8 mouse cellular contexts compared by ENCODE assay signal in genomic region chr2:109890068-109890467, GRCm38 (mm10). TPM values are rescaled to one million over a fixed set of nuclear protein-coding genes. Genes with fewer than 3 reads are reported as not detected.
DNase-seq lines count a peak whose midpoint lies in the region; ATAC-seq and TF ChIP-seq lines count a peak whose summit lies in the region.

No protein-coding gene starts in this region.

- peak overlapping the region; percentile 83; the same call in 1 of the 2 replicates for H3K9ac ChIP-seq in kidney, embryonic 15.5 days
- peak overlapping the region; percentile 95; the same call in 1 of the 2 replicates for H3K9ac ChIP-seq in hindbrain, embryonic 12.5 days
- peak overlapping the region; percentile 95 for H3K9ac ChIP-seq in midbrain, embryonic 14.5 days (replicated peaks; ENCODE audit: low read length)

- in situ Hi-C loops in Patski (cut with MboI; ENCODE audit: low pct_unique_long_range_greater_than_20kb), result loop anchor here (5.0 to 25.0 kb wide), 2 partner anchors 193 to 1928 kb away; no protein-coding TSS in a partner anchor

- POLR2A ChIA-PET in Patski (lab: Charles Lee), result interaction anchor here (1.2 to 2.3 kb wide), 4 partner anchors 69 to 196 kb away, joined by 3 to 9 read pairs (median 3); no protein-coding TSS in a partner anchor

- 36% methylated on average over 4 of the region's 4 CpGs for whole genome bisulfite sequencing in kidney, embryonic 15.5 days
- WGBS in hindbrain, embryonic 12.5 days, result 39% methylated on average over 4 of the region's 4 CpGs
- WGBS in midbrain, embryonic 14.5 days, result 32% methylated on average over 4 of the region's 4 CpGs

- DNase-seq in kidney, postnatal 25 days, result no peak
- DNase-seq in Patski (ENCODE audit: low read depth, low spot score), result no peak
- peak; percentile 38 for DNase-seq in midbrain, embryonic 14.5 days
- DNase-seq in adrenal gland, adult 18-20 months (ENCODE audit: low spot score in 2 of 2), result no peak
- DNase-seq in right cerebral cortex, adult 2 months (ENCODE audit: low spot score in 2 of 2), result no peak
- DNase-seq in kidney, adult 18-20 months, result no peak

- no peaks in the 10 kb centered on the region for H3K27me3 ChIP-seq in kidney, embryonic 15.5 days
- no peaks in the 10 kb centered on the region for H3K27me3 ChIP-seq in Patski
- H3K27me3 ChIP-seq in hindbrain, embryonic 12.5 days, result no peaks in the 10 kb centered on the region
- no peaks in the 10 kb centered on the region for H3K27me3 ChIP-seq in midbrain, embryonic 14.5 days (ENCODE audit: control insufficient read depth, insufficient read depth, low read length)

- CTCF ChIA-PET in Patski (lab: Charles Lee), result interaction anchor here (1.3 to 2.2 kb wide), 3 partner anchors 24 to 196 kb away, joined by 3 to 9 read pairs (median 5); no protein-coding TSS in a partner anchor

- peak overlapping the region; percentile 65 for H3K4me2 ChIP-seq in kidney, embryonic 15.5 days
- peak overlapping the region; percentile 65 for H3K4me2 ChIP-seq in hindbrain, embryonic 12.5 days (replicated peaks)
- peak overlapping the region; percentile 81 for H3K4me2 ChIP-seq in midbrain, embryonic 14.5 days (ENCODE audit: low read length)

- H3K36me3 ChIP-seq in kidney, embryonic 15.5 days, result peaks cover 10% of the 10 kb centered on the region
- H3K36me3 ChIP-seq in hindbrain, embryonic 12.5 days, result peaks cover 10% of the 10 kb centered on the region
- peaks cover 7% of the 10 kb centered on the region for H3K36me3 ChIP-seq in midbrain, embryonic 14.5 days (ENCODE audit: control insufficient read depth, insufficient read depth, low read length)

- peaks cover 14% of the 10 kb centered on the region for H3K4me1 ChIP-seq in kidney, embryonic 15.5 days
- peaks cover 11% of the 10 kb centered on the region for H3K4me1 ChIP-seq in hindbrain, embryonic 12.5 days
- peaks cover 14% of the 10 kb centered on the region for H3K4me1 ChIP-seq in midbrain, embryonic 14.5 days (ENCODE audit: control insufficient read depth, insufficient read depth, low read length)

- TF ChIP-seq CTCF in Patski (IDR thresholded peaks at IDR 0.05), result peak; percentile 51

- H3K9me3 ChIP-seq in kidney, embryonic 15.5 days (replicated peaks), result 0 out of 2 replicates have a peak, but pooled peaks cover 3% of the 10 kb centered on the region
- no peaks in the 10 kb centered on the region for H3K9me3 ChIP-seq in hindbrain, embryonic 12.5 days (replicated peaks)
- no peaks in the 10 kb centered on the region; the same call in 1 of the 2 replicates for H3K9me3 ChIP-seq in midbrain, embryonic 14.5 days (ENCODE audit: control insufficient read depth, low read length)

- H3K4me3 ChIP-seq in kidney, embryonic 15.5 days (replicated peaks), result peak overlapping the region; percentile 84
- peak overlapping the region; percentile 81 for H3K4me3 ChIP-seq in hindbrain, embryonic 12.5 days
- peak overlapping the region; percentile 90 for H3K4me3 ChIP-seq in midbrain, embryonic 14.5 days (replicated peaks; ENCODE audit: low read depth, low read length)

- H3K27ac ChIP-seq in kidney, embryonic 15.5 days, result no peak overlapping the region
- H3K27ac ChIP-seq in hindbrain, embryonic 12.5 days, result peak overlapping the region; percentile 90
- H3K27ac ChIP-seq in midbrain, embryonic 14.5 days (replicated peaks; ENCODE audit: low read depth, low read length), result peak overlapping the region; percentile 91

- ATAC-seq in kidney, embryonic 15.5 days (replicated peaks; ENCODE audit: low FRiP score), result no peak
- no peak for ATAC-seq in Patski
- peak; percentile 15; the same call in 1 of the 2 replicates for ATAC-seq in hindbrain, embryonic 12.5 days (ENCODE audit: low FRiP score)
- ATAC-seq in midbrain, embryonic 14.5 days (ENCODE audit: low FRiP score, low TSS enrichment), result no peak

RNA-seq across cellular contexts. Expression of gene Lin7c, which starts 0.6 kb away (rescaled TPM):
- polyA plus RNA-seq in kidney, embryonic 15.5 days (2015; fragmentation: Nextera tagmentation; extraction: Ambion mirVana), result 69.3 and 76.4 TPM in 2 replicates
- 63.9 TPM for polyA plus RNA-seq in Patski (2021)
- 160 and 177 TPM in 2 replicates for polyA plus RNA-seq in hindbrain, embryonic 12.5 days (2016; fragmentation: Nextera tagmentation; extraction: Ambion mirVana)
- polyA plus RNA-seq in midbrain, embryonic 14.5 days (2014; fragmentation: Nextera tagmentation; extraction: Ambion mirVana), result 220 and 249 TPM in 2 replicates
- 10 to 100 TPM; 79.1 to 95.9 TPM for total RNA-seq in adrenal gland, adult 18-20 months (2021)

RNA-seq across cellular contexts. Expression of gene Lgr4, which starts 27.4 kb away (rescaled TPM):
- 27.8 and 28.0 TPM in 2 replicates for polyA plus RNA-seq in kidney, embryonic 15.5 days (2015; fragmentation: Nextera tagmentation; extraction: Ambion mirVana)
- polyA plus RNA-seq in Patski (2021), result 48.5 TPM
- 17.4 and 18.3 TPM in 2 replicates for polyA plus RNA-seq in hindbrain, embryonic 12.5 days (2016; fragmentation: Nextera tagmentation; extraction: Ambion mirVana)
- polyA plus RNA-seq in midbrain, embryonic 14.5 days (2014; fragmentation: Nextera tagmentation; extraction: Ambion mirVana), result 11.6 and 12.0 TPM in 2 replicates
- total RNA-seq in adrenal gland, adult 18-20 months (2021), result 100 to 1,000 TPM; 106 to 208 TPM
